Mouse (Mus musculus) lung, embryonic 15.5 days (tissue): Measurements from ENCODE around the gene Bag5. TPM values are rescaled to one million over a fixed set of nuclear protein-coding genes. Genes with fewer than 3 reads are reported as not detected.

ENCODE experiments used
- ATAC-seq: fragments of 200-750 bp; cut with Nextera tagmentation; 2 replicates; pipeline ENCODE4 v1.8.0; 2017; ENCODE audit warnings: moderate number of reproducible peaks, borderline replicate concordance; ENCODE audit not compliant: low FRiP score, low TSS enrichment; ENCODE audit errors: extremely low read depth
- H3K27ac ChIP-seq: fragments of 300-500 bp; sonication (generic); 2 replicates; pipeline ENCODE4 v1.5.1; 2015; ENCODE audit warnings: moderate library complexity, mild to moderate bottlenecking, inconsistent platforms
- H3K27me3 ChIP-seq: fragments of 300-500 bp; sonication (generic); 2 replicates; pipeline ENCODE4 v1.6.1; 2015; ENCODE audit warnings: inconsistent platforms
- H3K36me3 ChIP-seq: fragments of 300-500 bp; sonication (generic); 2 replicates; pipeline ENCODE4 v1.6.1; 2015; ENCODE audit warnings: inconsistent platforms
- H3K4me1 ChIP-seq: fragments of 300-500 bp; sonication (generic); 2 replicates; pipeline ENCODE4 v1.6.1; 2015; ENCODE audit warnings: inconsistent platforms
- H3K4me2 ChIP-seq: fragments of 300-500 bp; sonication (generic); 2 replicates; pipeline ENCODE4 v1.6.1; 2015; ENCODE audit warnings: inconsistent platforms, mild to moderate bottlenecking, moderate library complexity
- H3K4me3 ChIP-seq: fragments of 300-500 bp; sonication (generic); 2 replicates; pipeline ENCODE4 v1.5.1; 2015; ENCODE audit warnings: mild to moderate bottlenecking, inconsistent platforms
- H3K9ac ChIP-seq: fragments of 300-500 bp; sonication (generic); 2 replicates; pipeline ENCODE4 v1.6.1; 2015; ENCODE audit warnings: inconsistent platforms
- H3K9me3 ChIP-seq: fragments of 300-500 bp; sonication (generic); 2 replicates; pipeline ENCODE4 v1.6.1; 2016; ENCODE audit warnings: inconsistent platforms
- WGBS: fragments of 180-500 bp; shearing (Covaris S2); methylation state at CpG from one replicate; pipeline ENCODE4 v1.1.7; 2015; 5-methylcytosine and 5-hydroxymethylcytosine counted together
- polyA plus RNA-seq: library from polyadenylated mRNA; unstranded; fragments of >200 nt; fragmentation: Nextera tagmentation; extraction: Ambion mirVana; gene quantifications from 2 replicates; pipeline ENCODE4 v1.2.1, GENCODE M21; 2015

Gene Bag5
- polyA plus RNA-seq, 1 experiment from 2014 or later: 52.2 TPM

GRCm38 (mm10) chr12:111694271-111694781, 18.7 kb downstream of the Bag5 start:
- no peaks in the 10 kb centered on the region for H3K9me3 ChIP-seq
- H3K4me2 ChIP-seq: peak overlapping the region; percentile 19
- H3K4me3 ChIP-seq: no peak overlapping the region
- peak; percentile 43 for ATAC-seq
- H3K4me1 ChIP-seq: peaks cover 47% of the 10 kb centered on the region
- H3K27ac ChIP-seq: peak overlapping the region; percentile 84
- no peaks in the 10 kb centered on the region for H3K36me3 ChIP-seq
- 6% methylated on average over 12 of the region's 12 CpGs for WGBS
- no peak overlapping the region for H3K9ac ChIP-seq
- H3K27me3 ChIP-seq: no peaks in the 10 kb centered on the region

- Histone ChIP-seq H3K27ac (peak overlapping the region; percentile 84), H3K4me3 (no peak overlapping the region), H3K4me2 (peak overlapping the region; percentile 19), H3K9ac (no peak overlapping the region), H3K27me3 (no peaks in the 10 kb centered on the region), H3K9me3 (no peaks in the 10 kb centered on the region), H3K4me1 (peaks cover 47% of the 10 kb centered on the region), H3K36me3 (no peaks in the 10 kb centered on the region)
- 44% methylated on average over 18 of the region's 18 CpGs for WGBS
- peak; percentile 31; the same call in 1 of the 2 replicates for ATAC-seq
Measured at GRCm38 (mm10) chr12:111693341-111694270, 19.5 kb downstream of the Bag5 start.

- Histone ChIP-seq H3K27me3 (no peaks in the 10 kb centered on the region), H3K27ac (peak overlapping the region; percentile 84; the same call in 1 of the 2 replicates), H3K4me2 (no peak overlapping the region), H3K4me3 (no peak overlapping the region), H3K4me1 (peaks cover 53% of the 10 kb centered on the region), H3K9ac (no peak overlapping the region), H3K9me3 (no peaks in the 10 kb centered on the region), H3K36me3 (no peaks in the 10 kb centered on the region)
- 89% methylated on average over 5 of the region's 5 CpGs for WGBS
- no peak for ATAC-seq
Measured at GRCm38 (mm10) chr12:111692899-111693298, 20.2 kb downstream of the Bag5 start.

- Histone ChIP-seq H3K4me2 (no peak overlapping the region), H3K9me3 (no peaks in the 10 kb centered on the region), H3K36me3 (no peaks in the 10 kb centered on the region), H3K27me3 (no peaks in the 10 kb centered on the region), H3K4me3 (no peak overlapping the region), H3K27ac (peak overlapping the region; percentile 34), H3K9ac (no peak overlapping the region), H3K4me1 (peaks cover 67% of the 10 kb centered on the region)
- ATAC-seq: no peak
- WGBS: 13% methylated on average over 5 of the region's 5 CpGs
Measured at GRCm38 (mm10) chr12:111691346-111691872, 21.6 kb downstream of the Bag5 start.

- H3K27ac ChIP-seq: no peak overlapping the region
- no peaks in the 10 kb centered on the region for H3K36me3 ChIP-seq
- H3K9ac ChIP-seq: no peak overlapping the region
- no peak overlapping the region for H3K4me2 ChIP-seq
- H3K9me3 ChIP-seq: no peaks in the 10 kb centered on the region
- ATAC-seq: no peak
- peaks cover 56% of the 10 kb centered on the region for H3K4me1 ChIP-seq
- H3K27me3 ChIP-seq: no peaks in the 10 kb centered on the region
- 54% methylated on average over 11 of the region's 11 CpGs for WGBS
- H3K4me3 ChIP-seq: no peak overlapping the region
Measured at GRCm38 (mm10) chr12:111689426-111689825, 23.6 kb downstream of the Bag5 start.

GRCm38 (mm10) chr12:111688069-111688428, 25.0 kb downstream of the Bag5 start:
- Histone ChIP-seq H3K4me1 (peaks cover 44% of the 10 kb centered on the region), H3K4me2 (0 out of 2 replicates have a peak overlapping the region, but pooled peaks have one; percentile 20)
- no peak for ATAC-seq

GRCm38 (mm10) chr12:111687350-111688068, 25.5 kb downstream of the Bag5 start:
- Histone ChIP-seq H3K9ac (no peak overlapping the region), H3K4me2 (0 out of 2 replicates have a peak overlapping the region, but pooled peaks have one; percentile 20), H3K4me3 (no peak overlapping the region)

More at GRCm38 (mm10) chr12:111688069-111688428, 25.0 kb downstream of the Bag5 start:
- Histone ChIP-seq H3K4me3 (no peak overlapping the region), H3K9me3 (no peaks in the 10 kb centered on the region), H3K27me3 (no peaks in the 10 kb centered on the region), H3K9ac (no peak overlapping the region), H3K36me3 (no peaks in the 10 kb centered on the region), H3K27ac (peak overlapping the region; percentile 87)
- WGBS: 23% methylated on average over 2 of the region's 2 CpGs

GRCm38 (mm10) chr12:111686390-111686789, 26.7 kb downstream of the Bag5 start:
- peaks cover 6% of the 10 kb centered on the region; the same call in 1 of the 2 replicates for H3K36me3 ChIP-seq
- H3K4me3 ChIP-seq: no peak overlapping the region
- H3K4me2 ChIP-seq: no peak overlapping the region
- 77% methylated on average over 4 of the region's 4 CpGs for WGBS
- peaks cover 37% of the 10 kb centered on the region for H3K4me1 ChIP-seq
- no peak overlapping the region for H3K9ac ChIP-seq
- no peaks in the 10 kb centered on the region for H3K9me3 ChIP-seq
- ATAC-seq: no peak
- peak overlapping the region; percentile 87; the same call in 1 of the 2 replicates for H3K27ac ChIP-seq
- H3K27me3 ChIP-seq: no peaks in the 10 kb centered on the region

More at GRCm38 (mm10) chr12:111687350-111688068, 25.5 kb downstream of the Bag5 start:
- WGBS: 14% methylated on average over 14 of the region's 14 CpGs
- Histone ChIP-seq H3K27ac (peak overlapping the region; percentile 87), H3K27me3 (no peaks in the 10 kb centered on the region), H3K4me1 (peaks cover 44% of the 10 kb centered on the region), H3K9me3 (no peaks in the 10 kb centered on the region), H3K36me3 (peaks cover 4% of the 10 kb centered on the region; the same call in 1 of the 2 replicates)
- peak; percentile 66 for ATAC-seq

- Histone ChIP-seq H3K4me1 (peaks cover 35% of the 10 kb centered on the region), H3K9me3 (no peaks in the 10 kb centered on the region), H3K27ac (peak overlapping the region; percentile 80), H3K27me3 (no peaks in the 10 kb centered on the region), H3K4me3 (no peak overlapping the region), H3K4me2 (no peak overlapping the region), H3K9ac (no peak overlapping the region), H3K36me3 (peaks cover 6% of the 10 kb centered on the region; the same call in 1 of the 2 replicates)
- WGBS: 47% methylated on average over 5 of the region's 5 CpGs
- ATAC-seq: peak; percentile 43; the same call in 1 of the 2 replicates
Measured at GRCm38 (mm10) chr12:111682806-111683205, 30.3 kb downstream of the Bag5 start.

- Histone ChIP-seq H3K4me3 (no peak overlapping the region), H3K36me3 (peaks cover 6% of the 10 kb centered on the region; the same call in 1 of the 2 replicates), H3K27ac (peak overlapping the region; percentile 80), H3K4me1 (peaks cover 33% of the 10 kb centered on the region), H3K4me2 (no peak overlapping the region), H3K9me3 (no peaks in the 10 kb centered on the region), H3K27me3 (no peaks in the 10 kb centered on the region), H3K9ac (no peak overlapping the region)
- 75% methylated on average over 5 of the region's 5 CpGs for WGBS
- ATAC-seq: no peak
Measured at GRCm38 (mm10) chr12:111682003-111682402, 31.1 kb downstream of the Bag5 start.

GRCm38 (mm10) chr12:111681305-111681704, 31.8 kb downstream of the Bag5 start:
- no peak overlapping the region for H3K4me3 ChIP-seq
- ATAC-seq: no peak
- peak overlapping the region; percentile 80 for H3K27ac ChIP-seq
- no peak overlapping the region for H3K4me2 ChIP-seq
- peaks cover 31% of the 10 kb centered on the region for H3K4me1 ChIP-seq
- H3K9ac ChIP-seq: no peak overlapping the region
- WGBS: 61% methylated on average over 8 of the region's 8 CpGs
- H3K36me3 ChIP-seq: peaks cover 6% of the 10 kb centered on the region; the same call in 1 of the 2 replicates
- no peaks in the 10 kb centered on the region for H3K27me3 ChIP-seq
- H3K9me3 ChIP-seq: no peaks in the 10 kb centered on the region
